Mouse (Mus musculus) stomach, embryonic 15.5 days (tissue): Measurements from ENCODE around the gene Coro1b. TPM values are rescaled to one million over a fixed set of nuclear protein-coding genes. Genes with fewer than 3 reads are reported as not detected.
"Not testable (repeated sequence)": the region's sequence is repeated elsewhere in the genome, so short reads cannot be mapped to it uniquely, and the experiment has no call there.

Experiments
- ATAC-seq: fragments of 200-750 bp; cut with Nextera tagmentation; 2 replicates; pipeline ENCODE4 v1.8.0; 2017; ENCODE audit warnings: low read depth, moderate number of reproducible peaks, moderate TSS enrichment; ENCODE audit not compliant: insufficient read depth, low FRiP score
- H3K27ac ChIP-seq: fragments of 300-500 bp; sonication (generic); 2 replicates; pipeline ENCODE4 v1.5.1; 2015; ENCODE audit warnings: mild to moderate bottlenecking, inconsistent platforms
- H3K27me3 ChIP-seq: fragments of 300-500 bp; sonication (generic); replicated peaks from 2 replicates; pipeline ENCODE4 v1.6.1; 2015; ENCODE audit warnings: inconsistent platforms
- H3K36me3 ChIP-seq: fragments of 300-500 bp; sonication (generic); 2 replicates; pipeline ENCODE4 v1.6.1; 2015; ENCODE audit warnings: inconsistent platforms
- H3K4me1 ChIP-seq: fragments of 300-500 bp; sonication (generic); 2 replicates; pipeline ENCODE4 v1.6.1; 2015; ENCODE audit warnings: inconsistent platforms
- H3K4me2 ChIP-seq: fragments of 300-500 bp; sonication (generic); 2 replicates; pipeline ENCODE4 v1.6.1; 2015; ENCODE audit warnings: mild to moderate bottlenecking, inconsistent platforms
- H3K4me3 ChIP-seq: fragments of 300-500 bp; sonication (generic); replicated peaks from 2 replicates; pipeline ENCODE4 v1.5.1; 2015; ENCODE audit warnings: inconsistent platforms
- H3K9ac ChIP-seq: fragments of 300-500 bp; sonication (generic); 2 replicates; pipeline ENCODE4 v1.6.1; 2015; ENCODE audit warnings: inconsistent platforms
- H3K9me3 ChIP-seq: fragments of 300-500 bp; sonication (generic); 2 replicates; pipeline ENCODE4 v1.6.1; 2016; ENCODE audit warnings: inconsistent platforms
- WGBS: fragments of 180-500 bp; shearing (Covaris S2); methylation state at CpG from one replicate; pipeline ENCODE4 v1.1.7; 2015; 5-methylcytosine and 5-hydroxymethylcytosine counted together
- polyA plus RNA-seq: library from polyadenylated mRNA; unstranded; fragments of >200 nt; fragmentation: Nextera tagmentation; extraction: Ambion mirVana; gene quantifications from 2 replicates; pipeline ENCODE4 v1.2.1, GENCODE M21; 2015

Gene Coro1b
- polyA plus RNA-seq, 1 experiment from 2014 or later: 164 TPM

DNA sequence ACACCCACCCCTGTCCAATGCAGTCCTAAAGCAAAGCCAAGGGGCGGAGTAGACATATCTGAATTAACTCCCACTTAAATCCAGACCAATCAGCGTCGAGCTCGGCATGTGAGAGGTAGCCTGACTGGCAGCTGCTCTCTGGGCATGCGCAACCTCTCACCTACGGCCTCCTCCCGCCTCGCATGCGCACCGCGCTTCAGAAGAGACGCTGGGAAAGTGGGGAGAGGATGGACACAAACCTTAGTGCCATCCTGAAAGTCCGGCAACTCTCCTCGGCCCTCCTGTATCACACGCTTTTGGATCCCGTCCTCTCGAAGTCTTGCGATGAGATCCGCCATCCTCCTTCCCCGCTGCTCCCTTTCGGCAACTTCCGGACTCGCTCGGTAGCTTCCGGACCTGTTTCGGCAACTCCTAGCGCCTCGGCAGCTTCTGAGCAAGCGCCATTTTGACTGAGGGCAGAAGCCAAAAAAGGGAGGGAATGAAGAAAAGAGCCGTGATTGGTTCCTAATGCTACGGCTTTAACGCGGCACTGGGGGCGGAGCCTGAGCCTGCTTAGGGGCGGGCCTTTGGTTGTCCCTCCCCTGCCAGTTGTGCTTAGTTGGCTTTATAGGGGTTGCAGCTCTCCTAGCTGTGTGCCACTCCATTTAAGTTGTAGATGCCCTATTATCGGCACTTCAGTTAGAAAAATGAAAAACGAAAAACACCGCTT, 27.2 kb upstream of the Coro1b start:
- 3% methylated on average over 38 of the region's 38 CpGs for WGBS
- Histone ChIP-seq H3K9me3 (no peaks in the 10 kb centered on the region), H3K4me1 (peaks cover 14% of the 10 kb centered on the region; the same call in 1 of the 2 replicates), H3K36me3 (peaks cover 5% of the 10 kb centered on the region; the same call in 1 of the 2 replicates), H3K4me2 (peak overlapping the region; percentile 56), H3K4me3 (peak overlapping the region; percentile 46), H3K27ac (peak overlapping the region; percentile 55; the same call in 1 of the 2 replicates), H3K9ac (peak overlapping the region; percentile 23; the same call in 1 of the 2 replicates), H3K27me3 (no peaks in the 10 kb centered on the region)
- peak; percentile 79 for ATAC-seq

DNA sequence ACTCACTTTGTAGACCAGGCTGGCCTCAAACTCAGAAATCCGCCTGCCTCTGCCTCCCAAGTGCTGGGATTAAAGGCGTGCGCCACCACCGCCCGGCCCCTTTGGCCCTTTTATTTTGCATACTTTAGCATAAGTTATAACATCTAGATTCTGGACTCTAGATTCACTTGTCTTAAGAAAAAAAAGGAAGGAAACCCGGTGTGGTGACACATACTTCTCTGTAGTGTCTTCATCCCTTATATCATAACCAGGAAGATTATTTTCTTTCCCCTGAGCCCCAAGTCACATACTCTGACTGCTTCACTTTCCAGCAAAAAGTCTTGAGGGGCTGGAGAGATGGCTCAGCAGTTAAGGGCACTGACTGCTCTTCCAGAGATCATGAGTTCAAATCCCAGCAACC, 26.5 kb upstream of the Coro1b start:
- H3K27ac ChIP-seq, H3K9me3 ChIP-seq, H3K4me3 ChIP-seq, H3K27me3 ChIP-seq, H3K9ac ChIP-seq, H3K36me3 ChIP-seq, ATAC-seq: not testable (repeated sequence)
- Histone ChIP-seq H3K4me2 (peak overlapping the region; percentile 11; the same call in 1 of the 2 replicates), H3K4me1 (peaks cover 20% of the 10 kb centered on the region)
- WGBS: 58% methylated on average over 6 of the region's 6 CpGs

DNA sequence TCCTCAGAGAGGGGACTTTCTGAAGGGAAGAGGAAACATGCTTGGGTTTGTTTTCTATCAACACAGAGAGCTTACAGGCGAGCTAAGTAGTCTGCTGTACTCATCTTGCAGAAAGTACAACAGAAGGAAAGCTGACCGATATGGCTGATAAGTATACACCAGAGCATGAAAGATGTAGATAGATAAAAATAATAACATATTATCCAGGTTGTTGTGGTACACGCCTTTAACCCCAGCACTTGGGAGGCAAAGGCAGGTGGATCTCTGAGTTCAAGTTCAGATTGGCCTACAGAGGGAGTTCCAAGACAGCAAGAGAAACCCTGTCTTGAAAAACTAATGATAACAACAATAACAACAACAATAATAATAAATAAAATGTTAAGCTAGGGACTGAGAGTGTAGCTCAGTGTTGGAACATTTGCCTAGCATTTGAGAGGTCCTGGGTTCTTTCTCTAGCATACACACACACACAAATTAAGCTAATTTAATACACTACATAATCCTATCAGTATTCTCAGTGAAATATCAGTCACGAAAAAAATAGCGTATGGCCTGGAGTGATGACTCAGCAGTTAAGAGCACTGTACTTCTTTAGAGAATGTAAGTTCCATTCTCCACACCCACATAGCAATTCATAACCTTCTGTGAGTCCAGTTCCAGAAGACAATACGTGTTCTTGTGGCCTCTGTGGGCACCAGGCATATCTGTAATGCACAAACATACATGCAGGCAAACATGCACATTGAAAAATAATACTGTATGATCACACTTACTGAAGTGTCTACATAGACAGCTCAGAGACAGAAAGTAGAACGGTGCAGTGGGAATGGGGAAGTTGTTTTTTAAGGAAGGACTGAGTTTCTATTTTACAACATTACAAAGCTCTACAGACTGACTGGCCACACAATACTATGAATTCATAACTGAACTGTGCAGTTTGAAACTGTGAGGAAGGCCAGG, 25.7 kb upstream of the Coro1b start:
- H3K4me2 ChIP-seq: no peak overlapping the region
- no peaks in the 10 kb centered on the region for H3K27me3 ChIP-seq
- H3K9me3 ChIP-seq: no peaks in the 10 kb centered on the region
- no peak overlapping the region for H3K27ac ChIP-seq
- no peak overlapping the region for H3K4me3 ChIP-seq
- no peak overlapping the region for H3K9ac ChIP-seq
- no peak for ATAC-seq
- H3K4me1 ChIP-seq: peaks cover 28% of the 10 kb centered on the region
- H3K36me3 ChIP-seq: peaks cover 7% of the 10 kb centered on the region; the same call in 1 of the 2 replicates
- 79% methylated on average over 7 of the region's 7 CpGs for WGBS

DNA sequence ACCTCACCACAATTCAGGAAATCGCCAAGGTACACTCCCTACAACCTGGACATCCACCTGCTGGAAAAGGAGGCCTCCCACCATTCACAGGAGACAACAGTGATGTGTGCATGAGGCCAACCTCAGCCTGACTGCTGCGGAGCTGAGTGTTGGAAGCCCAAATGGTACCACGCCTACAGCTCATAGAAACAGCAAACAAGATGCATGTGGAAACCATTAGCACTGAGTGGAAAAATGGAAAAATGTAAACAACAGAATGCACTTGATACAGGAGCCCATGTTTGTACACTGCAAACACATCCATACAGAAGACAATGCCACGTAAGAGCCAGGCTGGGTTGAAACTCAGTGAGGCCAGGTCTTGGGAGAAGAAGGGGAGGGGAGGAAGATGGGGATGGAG, 24.0 kb upstream of the Coro1b start:
- no peaks in the 10 kb centered on the region for H3K9me3 ChIP-seq
- H3K27me3 ChIP-seq: no peaks in the 10 kb centered on the region
- WGBS: 74% methylated on average over 4 of the region's 4 CpGs
- peaks cover 28% of the 10 kb centered on the region for H3K4me1 ChIP-seq
- no peak overlapping the region for H3K4me2 ChIP-seq
- no peak overlapping the region for H3K27ac ChIP-seq
- no peak overlapping the region for H3K9ac ChIP-seq
- H3K36me3 ChIP-seq: peaks cover 7% of the 10 kb centered on the region; the same call in 1 of the 2 replicates
- no peak for ATAC-seq
- no peak overlapping the region for H3K4me3 ChIP-seq

DNA sequence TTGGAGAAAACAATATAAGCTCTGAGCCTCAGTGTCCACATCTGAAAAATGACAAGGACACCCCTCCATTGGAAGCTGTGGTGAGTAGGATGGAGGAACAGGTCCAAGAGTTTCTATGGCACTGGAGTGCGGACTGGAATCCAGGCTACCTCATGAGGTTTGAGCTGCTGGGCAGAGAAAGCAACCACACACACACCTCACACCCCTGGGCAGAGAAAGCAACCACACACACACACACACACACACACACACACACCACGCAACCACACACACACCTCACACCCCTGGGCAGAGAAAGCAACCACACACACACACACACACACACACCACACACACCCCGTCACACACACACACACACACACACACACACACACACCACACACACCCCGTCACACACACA, 23.2 kb upstream of the Coro1b start:
- not testable (repeated sequence) for H3K27me3 ChIP-seq, H3K9me3 ChIP-seq, H3K36me3 ChIP-seq, H3K9ac ChIP-seq
- H3K27ac ChIP-seq: peak overlapping the region; percentile 40; the same call in 1 of the 2 replicates
- ATAC-seq: peak; percentile 2
- WGBS: 22% methylated on average over 3 of the region's 4 CpGs
- H3K4me1 ChIP-seq: peaks cover 25% of the 10 kb centered on the region
- peak overlapping the region; percentile 86 for H3K4me3 ChIP-seq
- peak overlapping the region; percentile 44 for H3K4me2 ChIP-seq

DNA sequence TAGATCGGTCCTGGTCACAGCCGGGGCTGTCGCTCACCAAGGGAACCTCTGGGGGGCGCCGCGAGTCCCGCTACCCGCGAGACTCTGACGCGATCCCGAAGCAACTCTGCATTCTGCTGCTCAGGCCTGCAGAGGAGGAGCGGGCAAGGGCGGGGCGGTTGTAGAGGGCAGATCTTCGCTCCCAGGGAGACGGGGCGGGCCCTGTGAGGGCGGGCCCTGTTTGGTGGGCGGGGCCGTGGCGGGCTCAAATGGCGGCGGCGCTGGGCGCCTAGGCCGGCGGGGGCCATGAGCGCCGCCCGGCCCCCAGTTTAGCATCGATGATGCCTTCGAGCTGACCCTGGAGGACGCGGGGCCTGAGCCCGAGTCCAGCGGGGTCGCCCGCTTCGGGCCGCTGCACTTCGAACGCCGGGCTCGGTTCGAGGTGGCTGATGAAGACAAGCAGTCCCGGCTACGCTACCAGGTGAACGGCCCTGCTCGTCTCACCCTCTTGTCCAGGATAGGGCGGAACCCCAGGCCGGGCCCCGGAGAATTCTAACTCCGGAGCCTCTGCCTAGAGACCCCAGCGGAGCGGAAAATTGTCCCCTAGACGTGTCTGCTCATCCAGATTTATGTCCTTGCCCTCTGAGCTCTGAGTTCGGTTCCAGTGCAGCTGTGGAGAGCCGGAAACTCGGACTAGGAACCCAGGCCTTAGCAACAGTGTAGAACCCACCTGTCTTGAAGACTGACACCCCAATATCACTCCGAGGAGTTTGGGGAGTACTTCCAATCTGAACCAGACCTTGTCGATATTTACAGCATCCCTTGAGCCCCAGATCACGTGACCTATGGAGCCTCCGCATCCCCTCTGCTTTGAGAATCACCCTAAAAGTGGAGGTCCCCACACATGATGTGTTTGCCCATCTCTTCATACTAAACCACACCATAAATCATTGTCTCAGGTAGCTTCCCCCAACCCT, 22.4 kb upstream of the Coro1b start, which contains the start of gene Aip:
Aip (minus strand) TSS at position 118 of the 956 bp plus-strand sequence.
- peaks cover 7% of the 10 kb centered on the region; the same call in 1 of the 2 replicates for H3K36me3 ChIP-seq
- H3K27ac ChIP-seq: peak within 1 kb of the TSS; percentile 69; the same call in 1 of the 2 replicates
- no peaks in the 10 kb centered on the region for H3K27me3 ChIP-seq
- peak; percentile 94 for ATAC-seq
- peak within 1 kb of the TSS; percentile 75 for H3K4me2 ChIP-seq
- WGBS: under 1% methylated on average over 64 of the region's 64 CpGs
- H3K4me1 ChIP-seq: peaks cover 18% of the 10 kb centered on the region
- no peaks in the 10 kb centered on the region for H3K9me3 ChIP-seq
- H3K4me3 ChIP-seq: peak within 1 kb of the TSS; percentile 86
- H3K9ac ChIP-seq: peak within 1 kb of the TSS; percentile 84

DNA sequence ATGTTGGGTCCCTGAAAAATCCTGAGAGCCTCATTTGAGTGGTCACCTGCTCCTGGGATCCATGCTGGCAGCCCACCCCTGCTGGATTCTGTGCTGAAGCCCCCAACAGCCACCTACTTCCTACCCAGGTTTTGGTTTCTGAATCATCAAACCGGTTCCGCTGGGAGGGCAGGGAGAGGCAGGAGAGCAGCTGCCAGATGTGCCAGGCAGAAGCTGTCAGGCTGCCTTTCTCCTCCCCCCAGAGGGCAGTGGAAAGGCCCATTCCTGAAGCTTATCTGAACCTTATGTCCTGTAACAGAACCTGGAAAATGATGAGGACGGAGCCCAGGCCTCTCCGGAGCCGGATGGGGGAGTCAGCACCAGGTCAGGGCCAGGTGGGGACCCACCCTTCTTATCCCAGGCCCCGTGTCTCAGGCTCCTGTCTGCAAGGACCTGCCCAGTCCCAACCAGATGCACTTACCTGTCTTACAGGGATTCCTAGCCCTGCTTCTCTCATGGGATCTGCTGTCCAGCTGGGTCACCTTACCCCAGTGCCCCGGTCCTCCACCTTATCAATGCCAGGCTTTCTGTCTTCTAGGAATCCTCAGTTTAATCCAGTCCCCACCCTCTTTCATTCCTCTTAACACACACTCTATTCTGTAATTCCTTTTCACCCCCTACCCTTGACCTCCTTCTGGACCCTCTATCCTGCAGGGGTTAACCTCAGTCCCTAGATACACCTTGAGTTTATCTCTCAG, 21.5 kb upstream of the Coro1b start:
- 51% methylated on average over 7 of the region's 7 CpGs for WGBS
- peak overlapping the region; percentile 41; the same call in 1 of the 2 replicates for H3K27ac ChIP-seq
- peak overlapping the region; percentile 84; the same call in 1 of the 2 replicates for H3K9ac ChIP-seq
- no peaks in the 10 kb centered on the region for H3K27me3 ChIP-seq
- H3K4me2 ChIP-seq: peak overlapping the region; percentile 75
- peak overlapping the region; percentile 86 for H3K4me3 ChIP-seq
- peaks cover 14% of the 10 kb centered on the region for H3K36me3 ChIP-seq
- no peak for ATAC-seq
- H3K9me3 ChIP-seq: no peaks in the 10 kb centered on the region
- H3K4me1 ChIP-seq: peaks cover 17% of the 10 kb centered on the region

DNA sequence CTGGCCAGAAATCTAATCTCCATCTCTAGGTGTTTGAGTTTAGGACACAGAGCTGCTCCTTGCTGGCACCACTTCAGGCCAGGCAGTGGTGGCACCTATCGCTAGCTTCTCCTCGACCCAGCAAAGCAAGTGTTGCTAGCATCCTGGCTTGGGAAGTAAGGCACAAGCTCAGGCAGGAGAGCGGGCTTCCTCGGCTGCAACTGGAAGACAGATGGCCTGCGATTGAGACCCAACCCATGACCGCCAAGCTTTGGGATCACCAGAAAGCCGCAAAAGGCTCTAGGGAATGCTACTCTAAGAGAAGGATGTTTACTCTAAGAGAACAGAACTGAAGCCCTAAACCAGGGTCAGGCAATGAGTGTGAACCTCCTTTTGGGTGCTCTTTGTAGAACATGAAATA, 19.0 kb upstream of the Coro1b start:
- Histone ChIP-seq H3K36me3 (peaks cover 15% of the 10 kb centered on the region), H3K4me3 (no peak overlapping the region), H3K9ac (no peak overlapping the region), H3K27ac (no peak overlapping the region), H3K4me1 (peaks cover 16% of the 10 kb centered on the region), H3K27me3 (no peaks in the 10 kb centered on the region), H3K4me2 (no peak overlapping the region), H3K9me3 (no peaks in the 10 kb centered on the region)
- WGBS: 91% methylated on average over 7 of the region's 7 CpGs
- ATAC-seq: no peak

DNA sequence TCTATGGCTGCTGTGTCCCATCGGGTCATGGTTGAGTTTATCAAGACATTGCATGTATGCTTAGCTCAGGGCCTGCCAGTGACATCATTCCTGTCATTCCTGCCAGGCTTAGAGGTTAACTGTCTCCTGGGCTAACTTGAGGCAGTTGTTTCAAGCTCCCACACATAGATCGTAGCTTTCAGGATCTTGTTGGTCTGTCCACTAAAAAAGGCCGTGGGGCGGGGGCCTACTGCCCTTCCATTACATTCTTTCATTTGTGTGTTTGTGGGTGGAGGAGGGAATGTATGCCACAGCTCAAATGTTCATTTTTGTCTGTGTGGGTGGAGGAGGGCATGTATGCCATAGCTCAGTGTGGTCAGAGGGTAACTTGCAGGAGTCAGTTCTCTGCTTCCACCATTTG, 18.3 kb upstream of the Coro1b start:
- Histone ChIP-seq H3K9me3 (no peaks in the 10 kb centered on the region), H3K27me3 (no peaks in the 10 kb centered on the region), H3K27ac (no peak overlapping the region), H3K4me3 (no peak overlapping the region), H3K4me1 (peaks cover 14% of the 10 kb centered on the region), H3K4me2 (no peak overlapping the region), H3K36me3 (peaks cover 15% of the 10 kb centered on the region), H3K9ac (no peak overlapping the region)
- ATAC-seq: no peak
- 82% methylated on average over 4 of the region's 4 CpGs for WGBS

DNA sequence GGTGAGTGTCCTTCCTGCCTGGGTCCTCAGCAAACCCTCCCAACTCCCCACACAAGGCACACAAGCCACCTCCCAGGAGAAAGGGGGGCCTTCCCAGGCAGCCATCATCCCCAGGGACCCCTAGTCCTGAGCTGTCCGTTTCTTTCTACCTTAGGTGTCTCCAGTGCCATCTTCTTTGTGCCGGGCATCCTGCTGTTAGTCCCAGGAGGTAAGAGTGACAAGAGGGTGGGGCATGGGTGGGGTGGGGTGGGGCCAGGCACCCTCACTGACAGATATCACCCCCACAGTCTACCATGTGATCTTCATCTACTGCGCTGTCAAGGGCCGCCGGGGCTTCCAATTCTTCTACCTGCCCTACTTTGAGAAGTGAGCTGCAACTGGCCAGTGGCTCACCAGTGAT, 17.3 kb upstream of the Coro1b start:
- H3K4me3 ChIP-seq: no peak overlapping the region
- no peaks in the 10 kb centered on the region for H3K9me3 ChIP-seq
- no peaks in the 10 kb centered on the region for H3K27me3 ChIP-seq
- H3K9ac ChIP-seq: no peak overlapping the region
- H3K27ac ChIP-seq: no peak overlapping the region
- ATAC-seq: peak; percentile 56; the same call in 1 of the 2 replicates
- no peak overlapping the region for H3K4me2 ChIP-seq
- peaks cover 14% of the 10 kb centered on the region for H3K4me1 ChIP-seq
- peaks cover 15% of the 10 kb centered on the region for H3K36me3 ChIP-seq
- 89% methylated on average over 5 of the region's 5 CpGs for WGBS
